Mouse (Mus musculus) layer of hippocampus, adult 9-10 months (tissue): ENCODE data around the gene Tmem29.
"Not testable (repeated sequence)": the region's sequence is repeated elsewhere in the genome, so short reads cannot be mapped to it uniquely, and the experiment has no call there.

ENCODE experiments used
- DNase-seq: peaks from one replicate; pipeline ENCODE4 v3.0.0; 2022; ENCODE audit warnings: low spot score

The Tmem29 gene

GRCm38 (mm10) chrX:150458766-150459350, at the start of gene Tmem29:
Tmem29 (minus strand) TSS chrX:150459154.
- DNase-seq: peak; percentile 94

- no peak for DNase-seq
Measured at GRCm38 (mm10) chrX:150508696-150509095, 49.7 kb upstream of the Tmem29 start.

GRCm38 (mm10) chrX:150487811-150488210, 28.9 kb upstream of the Tmem29 start:
- DNase-seq: not testable (repeated sequence)

GRCm38 (mm10) chrX:150486314-150487030, 27.5 kb upstream of the Tmem29 start:
- DNase-seq: not testable (repeated sequence)

GRCm38 (mm10) chrX:150477854-150478780, 19.2 kb upstream of the Tmem29 start:
- DNase-seq: peak; percentile 97

- DNase-seq: no peak
Measured at GRCm38 (mm10) chrX:150471416-150471815, 12.5 kb upstream of the Tmem29 start.

- no peak for DNase-seq
Measured at GRCm38 (mm10) chrX:150468266-150468665, 9.3 kb upstream of the Tmem29 start.

GRCm38 (mm10) chrX:150466817-150467216, 7.9 kb upstream of the Tmem29 start:
- DNase-seq: not testable (repeated sequence)

- DNase-seq: no peak
Measured at GRCm38 (mm10) chrX:150460143-150460542, 1.2 kb upstream of the Tmem29 start.

GRCm38 (mm10) chrX:150459411-150459927, 515 bp upstream of the Tmem29 start:
- DNase-seq: no peak

GRCm38 (mm10) chrX:150458136-150458535, 818 bp downstream of the Tmem29 start:
- DNase-seq: no peak

- DNase-seq: peak; percentile 42
Measured at GRCm38 (mm10) chrX:150440505-150441338, 18.2 kb downstream of the Tmem29 start.

GRCm38 (mm10) chrX:150436373-150436772, 22.6 kb downstream of the Tmem29 start:
- no peak for DNase-seq

GRCm38 (mm10) chrX:150435367-150435766, 23.6 kb downstream of the Tmem29 start:
- DNase-seq: no peak

GRCm38 (mm10) chrX:150413505-150413904, 45.4 kb downstream of the Tmem29 start:
- DNase-seq: no peak
